Mouse (Mus musculus) ES-CJ7 (cell line): ENCODE data around the gene Klf3.

Experiments used
- DNase-seq: peaks from one replicate; pipeline ENCODE4 v3.0.0; 2011; ENCODE audit warnings: low read depth, low spot score

Gene Klf3

GRCm38 (mm10) chr5:64834213-64834612, 31.0 kb downstream of the Klf3 start:
- DNase-seq: no peak

- DNase-seq: no peak
Measured at GRCm38 (mm10) chr5:64835295-64835694, 32.1 kb downstream of the Klf3 start.

GRCm38 (mm10) chr5:64839016-64839599, 35.9 kb downstream of the Klf3 start:
- DNase-seq: no peak

GRCm38 (mm10) chr5:64840087-64840486, 36.9 kb downstream of the Klf3 start:
- DNase-seq: no peak

- DNase-seq: no peak
Measured at GRCm38 (mm10) chr5:64844622-64845021, 41.4 kb downstream of the Klf3 start.

- peak; percentile 75 for DNase-seq
Measured at GRCm38 (mm10) chr5:64847305-64847704, 44.1 kb downstream of the Klf3 start.

- no peak for DNase-seq
Measured at GRCm38 (mm10) chr5:64849892-64850291, 46.7 kb downstream of the Klf3 start.

- peak; percentile 61 for DNase-seq
Measured at GRCm38 (mm10) chr5:64852656-64853398, 49.6 kb downstream of the Klf3 start.

- DNase-seq: no peak
Measured at GRCm38 (mm10) chr5:64853421-64853820, 50.2 kb downstream of the Klf3 start.

- DNase-seq: peak; percentile 31
Measured at GRCm38 (mm10) chr5:64855199-64855598, 52.0 kb downstream of the Klf3 start.

GRCm38 (mm10) chr5:64860900-64861470, 57.8 kb downstream of the Klf3 start:
- peak; percentile 31 for DNase-seq

- peak; percentile 72 for DNase-seq
Measured at GRCm38 (mm10) chr5:64861471-64862199, 58.4 kb downstream of the Klf3 start.

- peak; percentile 63 for DNase-seq
Measured at GRCm38 (mm10) chr5:64862269-64862668, 59.1 kb downstream of the Klf3 start.

- DNase-seq: peak; percentile 99
Measured at GRCm38 (mm10) chr5:64864699-64865108, 61.5 kb downstream of the Klf3 start.

GRCm38 (mm10) chr5:64865219-64865964, 62.2 kb downstream of the Klf3 start:
- peak; percentile 60 for DNase-seq

- DNase-seq: peak; percentile 86
Measured at GRCm38 (mm10) chr5:64866331-64867050, 63.3 kb downstream of the Klf3 start.

GRCm38 (mm10) chr5:64867124-64867523, 63.9 kb downstream of the Klf3 start:
- DNase-seq: no peak

GRCm38 (mm10) chr5:64867551-64867950, 64.4 kb downstream of the Klf3 start:
- no peak for DNase-seq

GRCm38 (mm10) chr5:64876086-64876830, 73.1 kb downstream of the Klf3 start:
- DNase-seq: no peak
